Mouse (Mus musculus) midbrain, embryonic 14.5 days (tissue): ENCODE measurements around the gene Stpg2. TPM values are rescaled to one million over a fixed set of nuclear protein-coding genes. Genes with fewer than 3 reads are reported as not detected.

Source experiments
- ATAC-seq: fragments of 200-750 bp; cut with Nextera tagmentation; 2 replicates; pipeline ENCODE4 v1.8.0; 2017; ENCODE audit warnings: moderate number of reproducible peaks, moderate library complexity; ENCODE audit not compliant: low FRiP score, low TSS enrichment
- DNase-seq: peaks from one replicate; pipeline ENCODE4 v3.0.0-alpha.2; 2015
- H3K27ac ChIP-seq: fragments of 300-500 bp; sonication (generic); replicated peaks from 2 replicates; pipeline ENCODE4 v1.5.1; 2014; ENCODE audit warnings: mild to moderate bottlenecking, low read depth, low read length, moderate library complexity
- H3K27me3 ChIP-seq: fragments of 300-500 bp; sonication (generic); 2 replicates; pipeline ENCODE4 v1.6.1; 2014; ENCODE audit warnings: low read length, control low read depth, mixed read lengths; ENCODE audit not compliant: control insufficient read depth, insufficient read depth
- H3K36me3 ChIP-seq: fragments of 300-500 bp; sonication (generic); 2 replicates; pipeline ENCODE4 v1.6.1; 2014; ENCODE audit warnings: low read length, control low read depth; ENCODE audit not compliant: control insufficient read depth, insufficient read depth
- H3K4me1 ChIP-seq: fragments of 300-500 bp; sonication (generic); 2 replicates; pipeline ENCODE4 v1.6.1; 2014; ENCODE audit warnings: mild to moderate bottlenecking, antibody characterized with exemption, low read length, control low read depth; ENCODE audit not compliant: control insufficient read depth, insufficient read depth
- H3K4me2 ChIP-seq: fragments of 300-500 bp; sonication (generic); 2 replicates; pipeline ENCODE4 v1.6.1; 2014; ENCODE audit warnings: mild to moderate bottlenecking, low read length, moderate library complexity
- H3K4me3 ChIP-seq: fragments of 300-500 bp; sonication (generic); replicated peaks from 2 replicates; pipeline ENCODE4 v1.5.1; 2014; ENCODE audit warnings: low read depth, low read length
- H3K9ac ChIP-seq: fragments of 300-500 bp; sonication (generic); replicated peaks from 2 replicates; pipeline ENCODE4 v1.6.1; 2014; ENCODE audit warnings: mild to moderate bottlenecking, low read length, moderate library complexity
- H3K9me3 ChIP-seq: fragments of 300-500 bp; sonication (generic); 2 replicates; pipeline ENCODE4 v1.6.1; 2016; ENCODE audit warnings: low read length, control low read depth, mixed read lengths; ENCODE audit not compliant: control insufficient read depth
- WGBS: fragments of 180-500 bp; shearing (Covaris S2); extraction: QIAGEN DNeasy Blood & Tissue Kit; methylation state at CpG from one replicate; pipeline ENCODE4 v1.1.7; 2014; 5-methylcytosine and 5-hydroxymethylcytosine counted together
- polyA plus RNA-seq: library from polyadenylated mRNA; unstranded; fragments of >200 nt; fragmentation: Nextera tagmentation; extraction: Ambion mirVana; gene quantifications from 2 replicates; pipeline ENCODE4 v1.2.1, GENCODE M21; 2014

Stpg2 gene
- polyA plus RNA-seq, 1 experiment from 2014 or later: 0.20 TPM

- DNase-seq (no peak), ATAC-seq (no peak)
- Histone ChIP-seq H3K36me3 (no peaks in the 10 kb centered on the region), H3K4me2 (no peak overlapping the region), H3K27me3 (no peaks in the 10 kb centered on the region), H3K9ac (no peak overlapping the region), H3K9me3 (no peaks in the 10 kb centered on the region), H3K4me3 (no peak overlapping the region), H3K27ac (no peak overlapping the region), H3K4me1 (no peaks in the 10 kb centered on the region)
- 88% methylated on average over 4 of the region's 4 CpGs for WGBS
Measured at GRCm38 (mm10) chr3:139709794-139710193, 504.3 kb downstream of the Stpg2 start.

GRCm38 (mm10) chr3:139728751-139729150 lies 523.3 kb downstream of the Stpg2 start:
- H3K4me1 ChIP-seq: no peaks in the 10 kb centered on the region
- DNase-seq (no peak), ATAC-seq (no peak)

GRCm38 (mm10) chr3:139729248-139729647 lies 523.8 kb downstream of the Stpg2 start:
- Histone ChIP-seq H3K9ac (no peak overlapping the region), H3K4me1 (no peaks in the 10 kb centered on the region), H3K27me3 (no peaks in the 10 kb centered on the region), H3K36me3 (no peaks in the 10 kb centered on the region), H3K27ac (no peak overlapping the region), H3K9me3 (no peaks in the 10 kb centered on the region; the same call in 1 of the 2 replicates), H3K4me3 (no peak overlapping the region), H3K4me2 (no peak overlapping the region)
- 88% methylated on average over 5 of the region's 5 CpGs for WGBS
- DNase-seq (no peak), ATAC-seq (no peak)

More at GRCm38 (mm10) chr3:139728751-139729150, 523.3 kb downstream of the Stpg2 start:
- no peaks in the 10 kb centered on the region for H3K27me3 ChIP-seq
- H3K9me3 ChIP-seq: no peaks in the 10 kb centered on the region; the same call in 1 of the 2 replicates
- H3K36me3 ChIP-seq: no peaks in the 10 kb centered on the region
- WGBS: 83% methylated on average over 7 of the region's 7 CpGs
- no peak overlapping the region for H3K4me3 ChIP-seq
- no peak overlapping the region for H3K9ac ChIP-seq
- H3K4me2 ChIP-seq: no peak overlapping the region
- H3K27ac ChIP-seq: no peak overlapping the region

- 90% methylated on average over 2 of the region's 2 CpGs for WGBS
- no peak for DNase-seq
- ATAC-seq: no peak
Measured at GRCm38 (mm10) chr3:139733156-139733555, 527.7 kb downstream of the Stpg2 start.

GRCm38 (mm10) chr3:139739388-139739787 lies 533.9 kb downstream of the Stpg2 start:
- 96% methylated on average over 4 of the region's 4 CpGs for WGBS
- no peak overlapping the region for H3K9ac ChIP-seq
- no peak overlapping the region for H3K4me3 ChIP-seq
- DNase-seq: no peak
- no peaks in the 10 kb centered on the region for H3K9me3 ChIP-seq
- ATAC-seq: no peak
- H3K4me1 ChIP-seq: no peaks in the 10 kb centered on the region
- H3K4me2 ChIP-seq: no peak overlapping the region
- H3K36me3 ChIP-seq: no peaks in the 10 kb centered on the region
- H3K27me3 ChIP-seq: no peaks in the 10 kb centered on the region
- no peak overlapping the region for H3K27ac ChIP-seq

More at GRCm38 (mm10) chr3:139733156-139733555, 527.7 kb downstream of the Stpg2 start:
- no peaks in the 10 kb centered on the region for H3K4me1 ChIP-seq
- no peak overlapping the region for H3K9ac ChIP-seq
- no peak overlapping the region for H3K4me3 ChIP-seq
- no peaks in the 10 kb centered on the region for H3K9me3 ChIP-seq
- no peak overlapping the region for H3K4me2 ChIP-seq
- H3K27ac ChIP-seq: no peak overlapping the region
- no peaks in the 10 kb centered on the region for H3K36me3 ChIP-seq
- no peaks in the 10 kb centered on the region for H3K27me3 ChIP-seq

Other genes starting within 250 kb of the Stpg2 start
- gene Rap1gds1, start 130.5 kb upstream of the Stpg2 start, polyA plus RNA-seq: 47.8 and 69.7 TPM in 2 replicates